Mouse (Mus musculus) stomach, postnatal 0 days (tissue): ENCODE results near the gene Ralgapa1.

Experiments
- CTCF ChIP-seq: IDR thresholded peaks from 2 replicates; pipeline ENCODE4 v1.5.1; 2016; ENCODE audit warnings: antibody characterized with exemption, low read depth, mild to moderate bottlenecking, moderate library complexity
- EP300 ChIP-seq: optimal IDR thresholded peaks from 2 replicates; pipeline ENCODE3; 2016; ENCODE audit warnings: antibody characterized with exemption

- TF ChIP-seq CTCF (no peak), EP300 (no peak)
Measured at GRCm38 (mm10) chr12:55705881-55706280, 115.1 kb downstream of the Ralgapa1 start.
